Comparison of ENCODE assay signal across 24 mouse cellular contexts in genomic region chr6:138011955-138012354, GRCm38 (mm10).
DNase-seq lines count a peak whose midpoint lies in the region; ATAC-seq lines count a peak whose summit lies in the region.
"Had no signal": no experiment of that assay in that cellular context is flagged by ENCODE, and none has a peak within 500 bp of the region (broad histone marks: within the 10 kb centered on the region; RNA-seq: fewer than 3 reads in every experiment).

No protein-coding gene starts in this region.

- 64% methylated on average over 6 of the region's 6 CpGs for WGBS in neural tube, embryonic 11.5 days
- 33% methylated on average over 6 of the region's 6 CpGs for WGBS in neural tube, embryonic 15.5 days

- no peak overlapping the region for H3K27ac ChIP-seq in neural tube, embryonic 11.5 days (ENCODE audit: low read depth, low read length)
- H3K27ac ChIP-seq in neural tube, embryonic 15.5 days (replicated peaks): no peak overlapping the region
- H3K27ac ChIP-seq: embryonic facial prominence, embryonic 10.5 days; embryonic facial prominence, embryonic 12.5 days; forebrain, embryonic 13.5 days; forebrain, embryonic 15.5 days had no signal

- H3K9ac ChIP-seq in neural tube, embryonic 11.5 days (ENCODE audit: low read length): no peak overlapping the region
- no peak overlapping the region for H3K9ac ChIP-seq in neural tube, embryonic 15.5 days (replicated peaks)
- H3K9ac ChIP-seq: embryonic facial prominence, embryonic 12.5 days; forebrain, embryonic 13.5 days; forebrain, embryonic 15.5 days had no signal

- no peak overlapping the region for H3K4me2 ChIP-seq in neural tube, embryonic 11.5 days (ENCODE audit: low read depth)
- H3K4me2 ChIP-seq in neural tube, embryonic 15.5 days: no peak overlapping the region
- H3K4me2 ChIP-seq: embryonic facial prominence, embryonic 12.5 days; forebrain, embryonic 13.5 days; forebrain, embryonic 15.5 days had no signal

- no peaks in the 10 kb centered on the region for H3K27me3 ChIP-seq in neural tube, embryonic 11.5 days (ENCODE audit: control insufficient read depth, insufficient read depth, low read length)
- no peaks in the 10 kb centered on the region for H3K27me3 ChIP-seq in neural tube, embryonic 15.5 days (replicated peaks)
- H3K27me3 ChIP-seq: CH12.LX; embryonic facial prominence, embryonic 12.5 days; forebrain, embryonic 13.5 days; forebrain, embryonic 15.5 days had no signal

- H3K4me3 ChIP-seq in neural tube, embryonic 11.5 days (ENCODE audit: low read depth, low read length): no peak overlapping the region
- no peak overlapping the region for H3K4me3 ChIP-seq in neural tube, embryonic 15.5 days (replicated peaks)
- H3K4me3 ChIP-seq: embryonic facial prominence, embryonic 10.5 days; embryonic facial prominence, embryonic 12.5 days; forebrain, embryonic 13.5 days; forebrain, embryonic 15.5 days had no signal

- peak; percentile 48 for ATAC-seq in neural tube, embryonic 11.5 days (ENCODE audit: insufficient read depth, low FRiP score, low TSS enrichment)
- ATAC-seq in neural tube, embryonic 15.5 days (ENCODE audit: low FRiP score): no peak
- ATAC-seq: activated CD4-positive, CD25-positive, alpha-beta regulatory T cell, adult 4 months; CD4-positive, CD25-positive, alpha-beta regulatory T cell, adult 4 months; forebrain, embryonic 13.5 days; forebrain, embryonic 15.5 days; Patski had no signal

- DNase-seq in heart, adult 11 months: peak; percentile 80
- DNase-seq in heart, postnatal 25 days (ENCODE audit: low spot score): no peak
- no peak for DNase-seq in neural tube, embryonic 11.5 days (ENCODE audit: low spot score)
- peak; percentile 25 for DNase-seq in mesoderm, embryonic 11.5 days (ENCODE audit: low read depth, low spot score)
- DNase-seq in kidney, adult 8-10 months: no peak
- DNase-seq: adrenal gland, adult 8-10 months; adrenal gland, postnatal 14 days; adrenal gland, postnatal 36 days; B cell, adult 2 months; cerebellum, adult 11-12 months; cerebellum, adult 2 months; cerebellum, adult 9-10 months; cerebellum, postnatal 10 days; cerebellum, postnatal 25 days had no signal

- no peaks in the 10 kb centered on the region for H3K9me3 ChIP-seq in neural tube, embryonic 11.5 days (ENCODE audit: control insufficient read depth, low read length)
- H3K9me3 ChIP-seq in neural tube, embryonic 15.5 days (replicated peaks): no peaks in the 10 kb centered on the region
- H3K9me3 ChIP-seq: embryonic facial prominence, embryonic 10.5 days; embryonic facial prominence, embryonic 12.5 days; forebrain, embryonic 13.5 days; forebrain, embryonic 15.5 days had no signal

- no peaks in the 10 kb centered on the region for H3K4me1 ChIP-seq in neural tube, embryonic 11.5 days (ENCODE audit: control insufficient read depth, insufficient read depth, low read length)
- no peaks in the 10 kb centered on the region for H3K4me1 ChIP-seq in neural tube, embryonic 15.5 days
- H3K4me1 ChIP-seq: embryonic facial prominence, embryonic 10.5 days; embryonic facial prominence, embryonic 12.5 days had no signal

- intact Hi-C loops in heart, postnatal 25 days (cut with DNase I): no loop called here

- no peaks in the 10 kb centered on the region for H3K36me3 ChIP-seq in neural tube, embryonic 11.5 days (ENCODE audit: control insufficient read depth, insufficient read depth, low read length)
- no peaks in the 10 kb centered on the region for H3K36me3 ChIP-seq in neural tube, embryonic 15.5 days
- H3K36me3 ChIP-seq: embryonic facial prominence, embryonic 10.5 days; embryonic facial prominence, embryonic 12.5 days; forebrain, embryonic 15.5 days; G1E had no signal

Comparison
In these comparisons a context has a peak if more than half of its experiments do, and no peak if none do; other contexts are left out.
1. DNase-seq: peak in heart, adult 11 months (single experiment) and mesoderm, embryonic 11.5 days (single experiment); none in heart, postnatal 25 days (single experiment), neural tube, embryonic 11.5 days (single experiment) and kidney, adult 8-10 months (0 of 2).